Mouse (Mus musculus): Measurements from ENCODE around the gene Orai1. TPM values are rescaled to one million over a fixed set of nuclear protein-coding genes. Genes with fewer than 3 reads are reported as not detected.

Gene Orai1
- total RNA-seq, 2 experiments from 2014 or later: 11.7 TPM

DNA sequence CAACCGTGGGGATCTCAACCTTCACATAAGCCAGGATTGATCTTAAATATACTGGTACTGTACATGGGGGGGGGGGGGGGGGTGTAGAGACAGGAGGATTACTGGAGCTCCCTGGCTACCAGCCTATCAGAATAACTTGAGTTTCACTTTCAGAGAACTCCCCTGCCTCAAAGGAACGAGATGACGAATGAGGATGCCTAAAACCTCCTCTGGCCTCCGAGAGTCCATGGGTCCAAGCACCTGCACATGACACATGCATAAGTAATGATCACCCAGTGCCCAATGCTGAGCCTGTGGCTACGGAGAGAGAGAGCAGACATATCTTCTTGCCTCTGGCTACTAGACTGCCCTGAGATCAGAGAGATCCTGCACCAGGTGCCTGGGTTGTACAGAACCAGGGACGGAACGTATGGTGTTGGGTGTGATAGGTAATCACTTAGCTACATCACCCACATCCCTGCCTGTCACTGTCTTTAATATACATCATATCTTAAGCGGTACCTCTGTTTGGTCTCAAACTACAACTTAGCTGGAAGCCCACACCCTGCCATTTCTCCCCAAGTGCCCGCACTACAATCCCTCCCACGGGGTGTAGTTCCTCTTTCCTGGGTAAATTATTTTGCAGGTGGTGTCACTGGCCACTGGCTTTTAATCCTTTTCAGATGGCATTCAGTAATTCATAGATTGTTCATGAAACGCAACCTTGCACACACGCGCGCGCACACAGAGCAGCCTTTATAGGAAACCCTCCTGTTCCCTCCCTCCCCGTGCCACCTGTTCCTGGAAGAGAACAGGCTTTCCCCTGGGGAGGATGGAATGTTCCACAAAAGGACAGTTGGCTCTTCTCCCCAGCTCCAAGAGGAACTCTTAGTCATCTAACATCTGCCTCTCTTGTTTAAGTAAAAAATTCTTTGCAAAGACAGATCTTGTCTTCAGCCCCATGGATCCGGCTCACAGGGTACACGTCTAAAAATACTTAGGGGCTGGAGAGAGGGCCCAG is 17.4 kb upstream of the Orai1 start:
- DNase-seq: peak in 1 of 2 experiments; percentile 75

DNA sequence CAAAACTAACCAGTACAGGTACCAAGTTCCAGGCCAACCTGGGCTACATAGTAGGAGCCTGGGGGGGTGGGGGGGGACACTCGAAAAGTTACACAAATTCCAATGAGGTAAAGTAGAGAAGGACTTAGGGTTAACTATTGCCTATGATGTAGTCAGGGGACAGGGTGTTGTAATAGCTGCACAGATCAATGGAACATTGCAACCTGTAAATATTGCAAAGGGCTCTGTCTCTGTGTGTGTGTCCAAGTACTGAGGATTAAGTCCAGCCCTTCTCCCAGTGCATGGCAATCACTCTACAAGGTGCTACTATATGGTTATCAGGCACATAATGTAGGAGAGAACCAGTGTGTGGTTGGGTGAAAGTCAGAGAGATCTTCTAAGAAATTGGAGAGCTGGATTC is 14.0 kb upstream of the Orai1 start:
- DNase-seq: no peak

DNA sequence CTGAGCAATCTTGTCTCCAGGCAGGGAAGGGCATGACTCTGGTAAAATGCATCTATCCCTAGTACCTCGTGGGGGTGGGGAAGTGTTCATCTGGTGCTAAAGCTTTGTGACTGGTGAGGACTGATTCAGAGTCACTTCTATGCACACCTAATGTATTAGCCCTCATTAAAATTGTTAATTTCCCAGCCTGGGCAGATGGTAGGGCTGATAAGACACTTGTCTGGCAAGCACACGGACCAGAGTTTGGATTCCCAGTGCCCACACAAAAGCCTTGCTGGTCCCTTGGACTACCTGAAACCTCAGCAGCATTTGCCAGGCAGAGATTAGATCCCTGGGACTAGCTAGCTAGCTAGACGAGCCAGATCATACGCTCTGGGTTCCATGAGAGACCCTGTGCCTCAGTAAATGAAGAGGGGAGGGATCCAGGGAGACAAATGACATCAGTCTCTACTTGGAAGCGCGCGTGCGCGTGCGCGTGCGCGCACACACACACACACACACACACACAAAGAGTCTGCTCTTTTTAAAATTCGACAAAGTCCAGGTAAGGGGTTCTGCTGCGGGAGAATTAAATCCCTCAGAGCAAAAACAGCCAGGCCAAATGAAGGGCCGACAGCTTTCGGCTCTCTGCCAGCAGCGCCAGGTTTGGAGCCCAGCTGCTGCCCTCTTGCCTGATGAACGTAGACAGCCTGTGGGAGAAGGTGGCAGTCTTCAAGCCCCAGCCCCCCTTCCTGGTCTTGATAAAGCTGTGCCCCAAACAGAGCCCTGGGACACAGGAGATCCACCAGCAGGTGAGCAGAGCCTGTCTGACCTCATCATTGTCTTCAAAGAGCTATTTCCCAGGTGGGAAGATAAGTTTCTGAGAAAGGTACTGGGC is 8.9 kb upstream of the Orai1 start:
- no peak for DNase-seq

DNA sequence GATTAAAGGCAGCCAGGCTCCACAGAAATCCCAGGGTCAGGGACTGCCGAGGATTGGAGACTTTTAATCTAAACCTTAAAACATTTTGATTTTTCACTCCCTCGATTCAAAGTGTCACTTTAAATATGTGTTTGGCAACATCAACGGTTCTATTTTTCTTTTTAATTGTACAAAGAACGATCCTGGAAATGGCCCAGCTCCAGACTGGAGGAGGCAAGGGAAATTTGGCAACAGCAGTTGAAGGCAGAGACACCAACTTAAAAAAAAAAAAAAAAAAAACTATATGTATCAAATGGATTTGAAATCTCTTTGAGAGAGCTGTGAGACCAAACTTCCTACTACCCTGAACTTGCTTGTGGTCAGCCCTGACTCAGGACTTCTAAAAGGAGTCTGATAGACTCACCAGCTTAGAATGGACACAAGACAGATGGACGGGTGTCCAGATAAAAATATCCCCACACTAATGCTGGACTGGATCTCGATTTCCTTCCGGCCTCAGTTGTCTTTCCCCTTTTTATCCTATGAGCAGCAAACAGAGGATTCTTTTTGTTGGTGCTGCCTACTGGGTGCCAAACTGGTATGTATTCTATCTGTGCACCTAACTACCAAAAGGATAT is 5.9 kb upstream of the Orai1 start:
- DNase-seq: no peak

DNA sequence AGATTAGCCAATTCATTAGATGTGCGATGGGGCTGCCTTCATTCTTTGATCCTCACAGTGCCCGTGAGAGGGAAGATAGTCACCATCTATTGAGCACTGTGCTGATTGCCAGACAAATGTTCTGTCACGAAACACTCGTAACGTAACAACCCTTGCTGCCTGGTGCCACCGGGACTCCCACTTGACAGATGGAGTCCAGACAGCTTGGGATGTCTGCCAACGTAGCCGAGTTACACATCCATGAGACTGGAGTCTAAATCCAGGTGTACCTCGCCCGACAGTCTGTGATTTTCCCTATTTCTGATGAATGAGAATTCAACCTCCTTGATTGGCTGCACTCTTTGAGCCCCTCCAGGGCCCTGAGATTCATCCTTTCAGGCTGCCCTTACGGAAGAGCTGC is 5.0 kb upstream of the Orai1 start:
- no peak for DNase-seq

DNA sequence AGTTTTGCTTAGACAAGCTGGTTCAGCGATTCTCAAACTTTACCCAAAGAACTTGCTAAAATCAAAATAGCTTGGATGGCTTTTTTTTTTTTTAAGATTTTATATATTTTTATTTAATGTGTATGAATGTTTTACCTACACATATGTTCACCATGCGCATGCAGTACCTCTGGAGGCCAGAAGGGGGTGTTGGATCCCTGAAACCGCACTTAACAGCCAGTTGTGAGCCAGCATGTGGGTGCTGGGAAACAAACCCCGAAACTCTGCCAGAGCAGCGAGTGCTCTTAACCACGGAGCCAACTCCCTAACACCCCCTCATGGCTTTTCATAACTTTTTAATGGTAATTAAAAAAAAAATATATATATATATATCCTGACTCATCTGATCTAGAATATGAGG is 4.1 kb upstream of the Orai1 start:
- DNase-seq: no peak

DNA sequence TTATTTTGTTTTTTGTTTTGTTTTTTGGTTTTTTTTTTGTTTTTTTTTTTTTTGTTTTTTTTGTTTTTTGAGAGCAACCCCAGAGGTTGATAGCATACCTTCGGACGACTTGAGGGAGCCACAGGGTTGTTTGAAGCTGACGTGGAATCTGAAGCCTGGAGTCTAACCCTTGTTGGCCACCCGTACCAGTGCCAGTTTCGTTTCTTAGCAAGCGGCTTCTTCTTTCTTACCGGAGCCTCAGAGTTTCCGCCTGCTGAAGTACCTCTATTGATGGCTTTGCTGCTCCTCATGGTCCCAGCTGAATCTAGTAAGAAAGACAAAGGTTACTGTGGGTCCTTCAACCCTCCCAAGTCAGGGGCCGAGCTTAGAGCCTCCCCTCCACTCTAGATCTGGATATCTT is 3.2 kb upstream of the Orai1 start:
- no peak for DNase-seq

DNA sequence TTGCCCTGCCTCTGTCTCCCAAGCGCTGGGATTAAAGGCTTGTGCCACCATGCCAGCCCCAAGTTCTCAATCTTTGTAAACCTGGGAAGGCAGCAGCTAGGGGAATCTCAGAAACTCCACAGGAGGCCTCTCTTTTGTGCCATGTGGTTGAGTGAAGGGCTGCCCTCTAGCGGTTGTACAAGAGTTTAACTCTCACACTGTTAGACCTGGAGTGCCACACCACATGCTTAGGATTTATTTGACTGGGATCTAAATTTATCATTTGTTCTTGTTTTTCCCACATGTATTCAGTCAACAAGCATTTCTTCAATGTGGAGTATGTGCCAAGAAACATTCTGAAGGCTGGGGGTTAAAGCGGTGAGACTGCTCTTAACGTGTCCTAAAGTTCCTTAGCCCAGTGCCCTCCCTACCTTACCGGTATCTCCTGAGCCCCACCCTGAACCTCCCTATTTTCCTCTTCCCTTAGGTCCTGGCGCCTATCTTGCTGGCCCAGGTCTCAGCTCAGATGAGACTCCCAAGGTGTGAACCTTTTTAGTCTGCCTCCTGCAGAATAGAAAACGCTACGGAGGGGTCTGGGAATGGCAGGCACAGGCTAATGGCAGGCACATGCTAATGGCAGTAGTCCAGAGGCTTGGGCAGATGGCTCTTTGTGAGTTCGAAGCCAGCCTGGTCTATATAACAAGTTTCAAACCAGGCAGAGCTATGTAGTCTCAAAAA is 1.1 kb upstream of the Orai1 start:
- DNase-seq: peak; percentile 65 to 66

DNA sequence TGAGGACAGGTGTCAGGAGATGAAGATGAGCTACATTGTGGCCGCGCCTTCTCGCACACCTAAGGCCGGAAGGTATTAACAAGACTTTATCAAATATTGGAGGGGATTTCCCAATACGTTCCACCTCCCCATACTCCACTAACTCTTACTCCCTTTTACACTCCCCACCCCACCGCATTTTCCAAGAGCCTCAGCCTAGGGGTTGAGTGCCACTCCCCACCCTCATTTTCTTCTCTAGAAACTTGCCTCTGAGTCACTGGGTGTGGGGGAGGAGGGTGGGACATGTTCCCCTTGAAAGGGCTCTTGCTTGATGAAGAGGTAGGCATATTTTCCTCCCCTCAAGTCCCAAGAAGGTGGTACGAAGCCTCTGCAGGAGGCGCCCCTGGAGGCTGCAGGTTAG is 1.0 kb downstream of the Orai1 start:
- DNase-seq: no peak

DNA sequence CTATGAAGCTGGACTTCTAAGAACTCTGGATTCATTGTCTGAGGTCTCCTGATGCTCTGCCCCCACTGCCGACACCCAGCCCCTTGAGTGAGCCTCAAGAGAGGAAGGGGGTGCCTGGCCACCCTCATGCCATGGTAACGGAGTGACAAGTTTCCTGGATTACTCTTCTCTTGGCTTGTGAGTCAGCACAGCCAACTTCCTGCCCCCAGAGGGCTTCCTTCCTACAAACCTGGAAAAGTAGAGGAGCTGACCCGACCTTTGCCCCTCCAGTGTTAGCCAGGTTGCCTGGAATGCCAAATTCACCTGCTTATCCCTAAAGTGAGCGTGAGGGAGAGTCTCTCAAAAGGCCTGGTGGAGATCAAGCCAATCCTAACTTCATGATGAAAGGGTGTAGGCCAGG is 2.6 kb downstream of the Orai1 start:
- DNase-seq: no peak

DNA sequence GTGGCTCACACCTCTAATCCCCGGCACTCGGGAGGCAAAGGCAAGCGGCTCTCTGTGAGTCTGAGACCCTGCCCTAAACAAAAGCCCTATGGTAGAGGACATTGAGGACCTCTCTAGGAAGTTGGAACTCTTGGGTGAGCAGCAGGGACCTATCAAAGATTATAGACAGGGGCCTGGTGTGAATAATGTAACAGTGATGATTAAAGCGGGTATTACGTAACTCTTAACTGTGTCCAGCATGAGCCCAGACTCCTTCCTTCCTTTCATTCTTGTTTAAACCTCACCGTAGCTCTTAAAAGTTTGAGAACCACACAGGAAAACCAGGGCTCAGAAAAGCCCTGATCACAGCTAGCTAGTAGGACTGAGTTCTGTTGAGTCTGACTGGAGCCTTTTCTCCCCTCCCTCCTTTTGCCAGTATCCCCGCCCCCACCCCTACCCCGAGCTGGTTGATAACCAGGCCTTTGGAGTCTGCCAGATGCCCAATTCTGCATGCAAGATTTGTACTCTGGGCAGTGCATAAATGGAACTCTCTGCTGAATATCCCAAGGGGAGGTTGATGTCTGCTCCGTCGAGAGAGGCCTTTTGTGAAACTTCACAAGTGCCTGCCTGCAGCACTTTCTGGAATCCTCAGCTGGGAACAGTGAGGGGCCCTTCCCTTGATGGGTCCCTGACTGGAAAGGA is 4.6 kb downstream of the Orai1 start:
- DNase-seq: no peak

DNA sequence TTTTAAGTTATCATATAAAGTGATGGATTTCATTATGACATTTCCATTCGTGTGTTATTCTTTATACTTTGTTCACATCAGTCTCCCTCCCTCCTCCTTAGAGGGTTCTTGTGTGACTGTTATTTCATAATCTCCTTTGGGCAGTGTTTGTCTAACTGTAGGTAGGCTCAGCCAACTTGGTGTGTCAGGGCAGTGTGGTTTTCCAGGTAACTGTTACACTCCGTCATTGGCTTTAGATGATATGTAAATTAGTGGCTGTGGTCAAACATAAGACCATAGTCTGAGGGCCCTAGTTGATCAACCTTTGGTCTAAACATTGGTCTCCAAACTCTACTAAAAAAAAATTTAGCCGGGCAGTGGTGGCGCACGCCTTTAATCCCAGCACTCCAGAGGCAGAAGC is 5.6 kb downstream of the Orai1 start:
- no peak for DNase-seq

DNA sequence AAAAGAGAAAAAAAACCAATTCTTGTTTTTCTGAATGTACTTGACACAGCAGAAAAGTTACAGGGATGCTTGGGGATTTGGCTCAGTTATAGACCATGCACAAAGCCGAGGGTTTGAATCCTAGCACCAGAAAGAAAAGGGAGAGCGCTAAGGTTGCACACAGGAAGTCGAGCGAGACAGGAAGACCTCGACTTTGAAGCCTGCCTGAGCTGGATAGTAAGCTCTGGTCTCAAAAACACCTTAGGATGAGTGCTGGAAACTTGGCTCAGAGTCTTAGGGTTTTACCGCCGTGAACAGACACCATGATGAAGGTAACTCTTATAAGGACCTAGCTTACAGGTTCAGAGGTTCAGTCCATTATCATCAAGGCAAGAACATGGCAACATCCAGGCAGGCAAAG is 6.6 kb downstream of the Orai1 start:
- no peak for DNase-seq

DNA sequence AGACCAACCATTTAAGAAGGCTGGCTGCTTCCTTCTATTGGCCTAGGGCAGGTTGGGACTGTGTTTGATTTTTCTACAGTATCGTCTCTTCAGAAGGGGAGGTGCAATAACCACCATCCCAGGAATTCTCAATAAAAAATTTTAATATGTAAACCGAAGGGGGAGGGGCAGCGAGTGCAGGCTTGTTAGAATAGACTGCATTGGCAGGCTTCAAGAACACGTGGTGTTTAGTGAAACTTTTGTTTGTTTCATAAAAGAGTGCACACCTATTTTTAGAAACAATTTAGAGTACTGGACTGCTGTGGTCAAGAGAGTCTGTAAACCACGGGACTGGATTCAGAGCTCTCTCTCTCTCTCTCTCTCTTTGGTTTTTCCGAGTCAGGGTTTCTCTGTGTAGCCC is 8.2 kb downstream of the Orai1 start:
- no peak for DNase-seq

DNA sequence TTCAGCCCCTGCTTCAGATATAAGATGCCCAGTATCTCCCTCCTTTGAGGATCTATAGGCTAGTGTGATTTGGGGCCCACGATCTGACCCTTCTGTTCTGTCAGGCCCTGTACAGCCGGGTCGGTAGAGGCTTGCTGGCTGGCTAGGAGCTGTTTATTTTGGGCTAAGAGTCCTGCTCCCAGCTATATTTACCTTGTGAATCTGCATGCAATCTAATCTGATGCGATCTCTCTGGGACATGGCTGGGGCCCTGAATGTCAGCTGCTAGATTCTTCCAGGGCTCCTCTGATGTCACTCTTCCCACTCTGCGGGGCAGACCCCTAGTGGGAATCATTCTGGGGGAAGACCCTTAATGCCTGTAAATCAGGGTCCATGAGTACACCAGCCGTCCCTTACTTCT is 9.4 kb downstream of the Orai1 start:
- DNase-seq: no peak

DNA sequence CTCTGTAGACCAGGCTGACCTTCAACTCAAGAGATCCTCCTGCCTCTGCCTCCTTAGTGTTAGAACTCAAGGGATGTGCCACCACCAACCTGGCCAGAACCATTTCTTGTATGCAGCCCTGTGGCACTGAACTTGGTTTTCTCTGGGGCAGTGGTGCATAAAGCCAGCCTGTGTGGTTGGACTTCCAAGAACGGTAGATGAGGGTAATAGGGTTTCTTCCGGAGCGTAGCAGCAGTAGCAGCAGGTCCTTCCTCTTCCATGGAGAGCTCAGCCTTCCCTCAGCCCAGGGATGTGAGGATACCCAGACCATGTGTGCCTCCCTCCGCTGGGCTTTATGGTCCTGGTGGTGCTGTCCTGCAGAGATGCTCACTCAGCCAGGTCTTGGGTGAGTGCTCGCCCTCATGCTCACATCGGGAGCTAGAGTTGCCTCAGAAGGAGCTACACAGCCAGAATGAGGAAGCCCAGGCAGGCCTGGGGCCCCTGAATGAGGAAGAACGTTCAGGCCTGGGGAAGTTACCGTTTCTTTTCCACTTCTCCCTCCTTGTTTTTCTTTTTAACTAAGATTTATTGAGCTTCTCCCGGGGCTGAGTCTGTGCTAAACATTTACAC is 10.2 kb downstream of the Orai1 start:
- DNase-seq: no peak

DNA sequence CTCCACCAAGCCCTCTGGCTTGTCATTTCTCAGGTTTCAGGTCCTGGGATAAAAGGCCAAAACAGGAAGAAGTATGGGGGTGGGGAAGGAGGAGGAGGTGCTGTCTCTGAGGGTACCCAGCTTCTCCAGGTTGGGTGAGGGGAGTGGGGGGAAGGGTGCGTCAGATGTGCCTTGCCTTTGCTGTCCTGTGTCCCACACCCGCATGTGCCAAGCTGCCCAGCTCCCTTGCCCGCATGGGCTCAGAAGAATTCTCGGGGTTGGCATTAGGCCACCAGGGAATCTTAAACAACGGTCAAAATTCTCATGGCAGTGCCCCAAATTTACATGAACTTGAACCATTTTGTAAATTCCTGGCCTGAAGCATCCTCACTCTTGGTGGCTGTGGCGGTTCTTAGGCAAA is 11.5 kb downstream of the Orai1 start:
- no peak for DNase-seq

DNA sequence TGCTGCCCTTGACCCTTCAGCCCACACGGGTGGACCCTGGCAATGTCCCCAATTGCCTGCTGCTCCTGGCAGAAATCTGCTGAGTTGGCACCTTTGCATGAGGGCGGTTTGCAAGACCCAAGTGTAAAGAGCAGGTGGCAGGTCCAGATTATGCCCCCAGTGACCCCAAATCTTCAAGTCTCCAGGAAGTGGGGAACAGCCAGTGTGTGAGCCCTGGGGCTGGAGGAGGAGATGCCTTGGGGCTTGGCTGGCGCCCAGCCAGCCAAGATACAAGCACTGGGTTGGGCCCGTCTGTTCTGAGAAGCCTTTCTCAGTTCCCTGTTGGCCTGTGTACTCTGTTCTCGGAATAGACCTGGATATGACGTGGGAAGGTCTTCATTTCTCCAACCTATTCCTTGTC is 12.6 kb downstream of the Orai1 start:
- DNase-seq: no peak

DNA sequence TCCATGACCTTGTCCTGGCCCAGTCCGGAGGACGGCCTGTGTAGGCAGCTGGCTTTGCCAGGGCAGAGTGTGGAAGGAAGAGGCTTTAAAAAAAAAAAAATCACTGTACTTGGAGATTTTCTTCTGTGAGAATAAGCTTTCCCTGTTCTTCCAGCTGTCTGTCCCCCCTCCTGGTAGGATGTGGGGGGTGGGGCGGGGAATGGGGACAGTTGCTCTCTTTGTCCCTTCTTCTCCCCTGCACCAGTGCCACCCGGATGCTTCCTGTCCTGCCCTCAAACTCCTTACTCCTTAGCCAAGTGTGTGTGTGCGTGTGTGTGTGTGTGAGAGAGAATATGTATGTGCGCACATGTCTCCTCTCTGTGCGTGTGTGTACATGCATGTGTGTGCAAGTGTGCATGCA is 14.9 kb downstream of the Orai1 start:
- no peak for DNase-seq

DNA sequence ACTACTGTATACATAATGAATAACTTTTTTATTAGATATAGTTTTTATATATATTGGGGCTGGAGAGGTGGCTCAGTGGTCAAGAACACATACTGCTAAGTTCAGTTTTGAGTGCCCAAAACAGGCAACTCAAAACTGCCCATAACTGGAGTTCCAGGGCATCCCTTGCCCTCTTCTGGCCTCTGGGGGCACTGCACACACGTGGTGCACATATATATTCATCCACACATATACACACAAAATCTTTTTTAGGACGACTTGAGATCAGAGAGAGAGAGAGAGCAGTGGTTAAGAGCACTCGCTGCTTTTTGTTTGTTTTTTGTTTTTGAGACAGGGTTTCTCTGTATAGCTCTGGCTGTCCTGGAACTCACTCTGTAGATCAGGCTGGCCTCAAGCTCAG is 16.4 kb downstream of the Orai1 start:
- no peak for DNase-seq

DNA sequence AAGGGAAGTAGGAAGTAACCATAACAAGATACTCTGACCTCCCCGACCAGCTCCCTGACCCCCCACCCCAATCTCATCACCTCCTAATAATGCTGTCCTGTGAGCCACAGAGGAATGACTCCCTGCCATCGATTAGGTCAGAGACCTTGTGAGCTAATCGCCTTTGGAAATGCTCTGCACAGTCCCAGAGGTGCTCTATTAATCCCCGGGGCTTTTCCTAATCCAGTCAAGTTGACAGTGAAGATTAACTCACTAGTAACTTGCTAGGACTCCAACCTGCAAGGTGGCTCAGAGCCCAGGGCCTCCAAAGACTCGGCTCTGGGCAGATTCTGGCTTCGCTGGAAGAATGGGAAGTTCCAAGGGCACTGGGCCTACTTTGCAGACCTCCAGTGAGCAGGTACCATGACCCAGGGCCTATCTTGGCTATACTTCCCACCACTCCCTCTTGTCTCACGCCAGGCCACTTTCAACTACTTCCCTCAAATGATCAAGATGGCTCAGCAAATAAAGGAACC is 18.8 kb downstream of the Orai1 start:
- DNase-seq: no peak
